Mouse (Mus musculus) spleen, adult 2 months (tissue): ENCODE results near the gene Dst. TPM values are rescaled to one million over a fixed set of nuclear protein-coding genes. Genes with fewer than 3 reads are reported as not detected.

Experiments
- DNase-seq, 2 experiments: peaks; one replicate each; pipeline versions ENCODE4 v3.0.0 to v3.0.0-alpha.2; 2012 to 2021; ENCODE audit warnings: low spot score in 2 of 2, low read depth in 1 of 2
- H3K27ac ChIP-seq: fragments of 200-500 bp; 2 replicates; pipeline ENCODE4 v1.5.1; 2012; ENCODE audit warnings: low read length, inconsistent platforms; ENCODE audit not compliant: insufficient read depth
- H3K27me3 ChIP-seq: fragments of 200-500 bp; 2 replicates; pipeline ENCODE4 v1.6.1; 2012; ENCODE audit warnings: mild to moderate bottlenecking, moderate library complexity, low read length, inconsistent platforms; ENCODE audit not compliant: control insufficient read depth, insufficient read depth
- H3K36me3 ChIP-seq: fragments of 200-500 bp; 2 replicates; pipeline ENCODE4 v1.6.1; 2012; ENCODE audit warnings: mild to moderate bottlenecking, low read length, inconsistent platforms; ENCODE audit not compliant: control insufficient read depth, insufficient read depth
- H3K4me1 ChIP-seq: fragments of 200-500 bp; 2 replicates; pipeline ENCODE4 v1.6.1; 2011; ENCODE audit warnings: inconsistent platforms; ENCODE audit not compliant: control insufficient read depth, insufficient read depth, insufficient read length
- H3K4me3 ChIP-seq: fragments of 200-500 bp; 2 replicates; pipeline ENCODE4 v1.5.1; 2011; ENCODE audit warnings: mild to moderate bottlenecking, inconsistent platforms; ENCODE audit not compliant: insufficient read depth, insufficient read length; ENCODE audit errors: extremely low read depth
- CTCF ChIP-seq: fragments of 200-500 bp; IDR thresholded peaks from 2 replicates; pipeline ENCODE4 v1.5.1; 2011; ENCODE audit warnings: mild to moderate bottlenecking, inconsistent platforms; ENCODE audit not compliant: insufficient read depth, insufficient read length, insufficient replicate concordance; ENCODE audit errors: extremely low read depth
- POLR2A ChIP-seq: fragments of 200-500 bp; IDR thresholded peaks from 2 replicates; pipeline ENCODE4 v1.6.1; 2011; ENCODE audit warnings: low read depth, low read length, inconsistent platforms
- whole genome bisulfite sequencing: fragments of 180-500 bp; shearing (Covaris S2); methylation state at CpG from one replicate; pipeline ENCODE4 v1.1.7; 2018; 5-methylcytosine and 5-hydroxymethylcytosine counted together
- polyA plus RNA-seq: library from polyadenylated mRNA; depleted of rRNA; stranded (reverse); fragments of >200 nt; gene quantifications from 2 replicates; pipeline ENCODE4 v1.2.3, GENCODE M21; 2012

Gene Dst
- polyA plus RNA-seq, 1 experiment: 7.6 TPM

- Histone ChIP-seq H3K4me3 (no peak overlapping the region), H3K36me3 (no peaks in the 10 kb centered on the region), H3K4me1 (no peaks in the 10 kb centered on the region), H3K27ac (no peak overlapping the region), H3K27me3 (no peaks in the 10 kb centered on the region)
- no peak for TF ChIP-seq CTCF
- no peak for TF ChIP-seq POLR2A
- 51% methylated on average over 10 of the region's 10 CpGs for WGBS
- no peak for DNase-seq
Measured at GRCm38 (mm10) chr1:34130804-34131203, 222.8 kb downstream of the Dst start.

- Histone ChIP-seq H3K27ac (no peak overlapping the region), H3K27me3 (no peaks in the 10 kb centered on the region), H3K4me1 (no peaks in the 10 kb centered on the region), H3K36me3 (no peaks in the 10 kb centered on the region), H3K4me3 (no peak overlapping the region)
- TF ChIP-seq POLR2A (no peak), CTCF (no peak)
- 91% methylated on average over 16 of the region's 16 CpGs for WGBS
- no peak for DNase-seq
Measured at GRCm38 (mm10) chr1:34132875-34133274, 224.8 kb downstream of the Dst start.

- H3K27ac ChIP-seq: no peak overlapping the region
- H3K36me3 ChIP-seq: no peaks in the 10 kb centered on the region
- no peaks in the 10 kb centered on the region for H3K27me3 ChIP-seq
- no peaks in the 10 kb centered on the region for H3K4me1 ChIP-seq
- TF ChIP-seq POLR2A (no peak), CTCF (no peak)
- WGBS: 85% methylated on average over 3 of the region's 3 CpGs
- no peak overlapping the region for H3K4me3 ChIP-seq
- DNase-seq: no peak
Measured at GRCm38 (mm10) chr1:34135535-34135934, 227.5 kb downstream of the Dst start.

GRCm38 (mm10) chr1:34139191-34139853 lies 231.3 kb downstream of the Dst start:
- TF ChIP-seq POLR2A (no peak), CTCF (no peak)
- Histone ChIP-seq H3K4me3 (no peak overlapping the region), H3K27me3 (no peaks in the 10 kb centered on the region), H3K27ac (no peak overlapping the region), H3K36me3 (no peaks in the 10 kb centered on the region), H3K4me1 (no peaks in the 10 kb centered on the region)
- DNase-seq: no peak
- WGBS: 86% methylated on average over 13 of the region's 13 CpGs

GRCm38 (mm10) chr1:34139871-34140471 lies 231.9 kb downstream of the Dst start:
- no peaks in the 10 kb centered on the region for H3K4me1 ChIP-seq
- no peak for DNase-seq
- TF ChIP-seq POLR2A (no peak), CTCF (no peak)
- H3K27ac ChIP-seq: no peak overlapping the region
- H3K36me3 ChIP-seq: no peaks in the 10 kb centered on the region
- no peak overlapping the region for H3K4me3 ChIP-seq
- H3K27me3 ChIP-seq: no peaks in the 10 kb centered on the region
- WGBS: 86% methylated on average over 6 of the region's 6 CpGs

- TF ChIP-seq CTCF: no peak
- TF ChIP-seq POLR2A: no peak
- H3K36me3 ChIP-seq: no peaks in the 10 kb centered on the region
- DNase-seq: no peak
- no peaks in the 10 kb centered on the region for H3K27me3 ChIP-seq
- WGBS: 73% methylated on average over 3 of the region's 3 CpGs
- no peaks in the 10 kb centered on the region for H3K4me1 ChIP-seq
- H3K4me3 ChIP-seq: no peak overlapping the region
- H3K27ac ChIP-seq: no peak overlapping the region
Measured at GRCm38 (mm10) chr1:34140686-34141085, 232.7 kb downstream of the Dst start.

- Histone ChIP-seq H3K36me3 (no peaks in the 10 kb centered on the region), H3K4me3 (no peak overlapping the region), H3K27ac (no peak overlapping the region), H3K4me1 (no peaks in the 10 kb centered on the region), H3K27me3 (no peaks in the 10 kb centered on the region)
- no peak for TF ChIP-seq CTCF
- TF ChIP-seq POLR2A: no peak
- no peak for DNase-seq
- whole genome bisulfite sequencing: 84% methylated on average over 9 of the region's 9 CpGs
Measured at GRCm38 (mm10) chr1:34142951-34143580, 235.0 kb downstream of the Dst start.
